In genomic region chr7:135068887-135069286, GRCm38 (mm10) we compare ENCODE assay signal across 8 mouse cellular contexts.
ATAC-seq lines count a peak whose summit lies in the region.
"Had no signal": no experiment of that assay in that cellular context is flagged by ENCODE, and none has a peak within 500 bp of the region (broad histone marks: within the 10 kb centered on the region; RNA-seq: fewer than 3 reads in every experiment).

No protein-coding gene starts in this region.

- H3K4me3 ChIP-seq in intestine, embryonic 15.5 days (replicated peaks), result no peak overlapping the region

- ATAC-seq in common myeloid progenitor, adult 5-6 weeks (replicated peaks; ENCODE audit: low read depth, poor library complexity, severe bottlenecking), result peak; percentile 22; the same call in 1 of the 2 replicates
- peak; percentile 66 to 88 for ATAC-seq in hematopoietic stem cell, adult 5-6 weeks (replicated peaks in 1 of 2; ENCODE audit: insufficient read depth in 1 of 2, low FRiP score in 2 of 2, low TSS enrichment in 1 of 2, low read depth in 1 of 2, poor library complexity in 2 of 2, severe bottlenecking in 2 of 2)
- no peak for ATAC-seq in CD4-positive, CD25-positive, alpha-beta regulatory T cell, adult 4 months
- ATAC-seq in intestine, embryonic 15.5 days, result no peak
- ATAC-seq: activated CD4-positive, CD25-positive, alpha-beta regulatory T cell, adult 4 months; Patski had no signal

- H3K9ac ChIP-seq in intestine, embryonic 15.5 days, result no peak overlapping the region

- H3K9me3 ChIP-seq in intestine, embryonic 15.5 days, result no peaks in the 10 kb centered on the region

- H3K36me3 ChIP-seq in intestine, embryonic 15.5 days, result no peaks in the 10 kb centered on the region
- H3K36me3 ChIP-seq: G1E had no signal

- H3K4me2 ChIP-seq in intestine, embryonic 15.5 days (replicated peaks), result no peak overlapping the region

- H3K27me3 ChIP-seq in intestine, embryonic 15.5 days (replicated peaks), result no peaks in the 10 kb centered on the region
- H3K27me3 ChIP-seq: CH12.LX, Patski had no signal

- 87% methylated on average over 3 of the region's 3 CpGs for WGBS in intestine, embryonic 15.5 days

- H3K27ac ChIP-seq in intestine, embryonic 15.5 days, result no peak overlapping the region

- no peaks in the 10 kb centered on the region for H3K4me1 ChIP-seq in intestine, embryonic 15.5 days (replicated peaks)

Comparison
In these comparisons a context has a peak if more than half of its experiments do, and no peak if none do; other contexts are left out.
1. ATAC-seq: peak in common myeloid progenitor, adult 5-6 weeks (single experiment) and hematopoietic stem cell, adult 5-6 weeks (2 of 2); none in CD4-positive, CD25-positive, alpha-beta regulatory T cell, adult 4 months (single experiment) and intestine, embryonic 15.5 days (single experiment).